Mouse (Mus musculus): ENCODE measurements at regions not wholly inside any gene's neighbourhood (a gene's known extent, or its start where the extent isn't known, plus 50 kb on each side); places are given as distances from the start of the nearest gene placed in this dataset.

DNA sequence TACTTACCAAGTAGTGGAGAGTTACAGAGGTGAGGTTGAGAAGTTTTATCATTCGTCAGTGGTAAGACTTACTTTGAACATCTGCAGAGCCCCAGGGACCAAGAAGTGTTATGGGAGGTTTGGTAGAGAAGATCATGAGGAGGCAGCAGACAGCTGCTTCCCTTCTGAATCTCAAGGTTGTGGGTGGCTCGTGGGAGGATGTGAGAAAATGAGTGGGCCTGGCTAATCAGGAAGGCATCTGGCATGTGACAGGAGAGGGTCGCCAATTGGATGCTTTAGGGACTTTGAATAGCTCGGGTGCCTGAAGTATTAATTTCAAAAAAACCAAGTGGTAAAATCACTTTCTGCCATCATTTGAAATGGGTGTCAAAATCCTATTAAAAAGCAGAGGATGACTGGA lies 258.9 kb downstream of the Sqor start:
- Histone ChIP-seq H3K9me3 (no peaks in the 10 kb centered on the region), H3K36me3 (no peaks in the 10 kb centered on the region), H3K4me2 (replicated peaks) (no peak overlapping the region), H3K27ac (no peak overlapping the region), H3K9ac (replicated peaks) (no peak overlapping the region), H3K27me3 (no peaks in the 10 kb centered on the region), H3K4me3 (replicated peaks) (no peak overlapping the region), H3K4me1 (replicated peaks) (no peaks in the 10 kb centered on the region)
- no peak for ATAC-seq
- 74% methylated on average over 4 of the region's 4 CpGs for WGBS

DNA sequence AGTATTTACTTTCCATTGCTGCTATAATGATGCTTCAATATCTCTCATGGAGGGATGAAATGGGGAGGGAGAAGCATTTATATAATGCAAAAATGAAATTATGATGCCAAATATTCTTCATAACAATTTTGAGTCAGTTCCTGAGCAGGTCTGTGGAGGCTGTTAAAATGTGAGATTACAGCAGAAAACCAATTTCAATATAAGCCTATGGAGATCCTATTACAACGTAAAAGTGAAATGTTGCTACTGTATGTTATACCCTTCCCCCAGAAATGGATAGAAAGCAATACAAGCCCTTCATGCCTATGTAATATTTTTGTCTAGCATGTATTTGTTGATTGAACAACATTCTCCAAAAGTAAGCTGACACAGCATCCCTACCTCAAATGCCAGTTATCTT lies 259.3 kb downstream of the Sqor start:
- Histone ChIP-seq H3K9ac (replicated peaks) (no peak overlapping the region), H3K4me1 (replicated peaks) (no peaks in the 10 kb centered on the region), H3K27ac (no peak overlapping the region), H3K4me2 (replicated peaks) (no peak overlapping the region), H3K4me3 (replicated peaks) (no peak overlapping the region), H3K9me3 (no peaks in the 10 kb centered on the region), H3K36me3 (no peaks in the 10 kb centered on the region), H3K27me3 (no peaks in the 10 kb centered on the region)
- ATAC-seq: no peak
- WGBS: 87% methylated on average over 1 of the region's 1 CpGs

GRCm38 (mm10) chr2:123024976-123025585 lies 260.0 kb downstream of the Sqor start:
- Histone ChIP-seq H3K36me3 (no peaks in the 10 kb centered on the region), H3K4me3 (replicated peaks) (no peak overlapping the region), H3K9ac (replicated peaks) (no peak overlapping the region), H3K27me3 (no peaks in the 10 kb centered on the region), H3K4me2 (replicated peaks) (no peak overlapping the region), H3K27ac (no peak overlapping the region), H3K9me3 (no peaks in the 10 kb centered on the region), H3K4me1 (replicated peaks) (no peaks in the 10 kb centered on the region)
- WGBS: 70% methylated on average over 4 of the region's 4 CpGs
- no peak for ATAC-seq

GRCm38 (mm10) chr2:123047321-123047720 lies 282.3 kb downstream of the Sqor start:
- no peak overlapping the region for H3K9ac ChIP-seq (replicated peaks)
- no peaks in the 10 kb centered on the region for H3K36me3 ChIP-seq
- H3K4me2 ChIP-seq (replicated peaks): no peak overlapping the region
- ATAC-seq: no peak
- H3K27ac ChIP-seq: no peak overlapping the region
- H3K4me3 ChIP-seq (replicated peaks): no peak overlapping the region
- H3K9me3 ChIP-seq: no peaks in the 10 kb centered on the region
- H3K27me3 ChIP-seq: no peaks in the 10 kb centered on the region
- H3K4me1 ChIP-seq (replicated peaks): no peaks in the 10 kb centered on the region

DNA sequence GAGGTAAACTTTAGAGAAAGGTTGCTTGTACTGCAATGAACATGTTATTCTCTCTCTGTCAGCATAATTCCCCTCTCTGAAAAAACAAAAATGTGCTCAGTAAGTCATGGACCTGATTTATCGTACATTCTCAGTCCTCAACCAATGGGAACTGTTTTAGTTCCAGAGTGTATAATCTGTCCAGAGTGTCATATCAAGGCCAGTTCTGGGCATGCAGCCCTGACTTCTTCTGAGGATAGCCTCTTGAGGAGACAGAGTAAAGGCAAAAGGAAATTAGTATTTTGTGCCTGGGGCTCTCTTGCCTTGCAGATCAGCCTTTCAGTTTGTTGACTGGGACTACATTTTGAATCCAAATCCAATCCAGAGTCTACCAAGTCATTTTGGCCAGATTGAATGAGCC lies 299.6 kb downstream of the Sqor start:
- H3K36me3 ChIP-seq: no peaks in the 10 kb centered on the region
- 100% methylated on average over 1 of the region's 1 CpGs for WGBS

GRCm38 (mm10) chr2:123068809-123069208 lies 303.8 kb downstream of the Sqor start:
- Histone ChIP-seq H3K9ac (replicated peaks) (no peak overlapping the region), H3K4me3 (replicated peaks) (no peak overlapping the region), H3K36me3 (no peaks in the 10 kb centered on the region), H3K27ac (no peak overlapping the region), H3K27me3 (no peaks in the 10 kb centered on the region), H3K9me3 (no peaks in the 10 kb centered on the region), H3K4me1 (replicated peaks) (no peaks in the 10 kb centered on the region), H3K4me2 (replicated peaks) (no peak overlapping the region)
- ATAC-seq: peak; percentile 62; the same call in 1 of the 2 replicates
- WGBS: 46% methylated on average over 5 of the region's 5 CpGs

More for the DNA sequence above, 299.6 kb downstream of the Sqor start:
- Histone ChIP-seq H3K9ac (replicated peaks) (no peak overlapping the region), H3K4me2 (replicated peaks) (no peak overlapping the region), H3K4me3 (replicated peaks) (no peak overlapping the region), H3K4me1 (replicated peaks) (no peaks in the 10 kb centered on the region), H3K9me3 (no peaks in the 10 kb centered on the region), H3K27ac (no peak overlapping the region), H3K27me3 (no peaks in the 10 kb centered on the region)
- no peak for ATAC-seq

DNA sequence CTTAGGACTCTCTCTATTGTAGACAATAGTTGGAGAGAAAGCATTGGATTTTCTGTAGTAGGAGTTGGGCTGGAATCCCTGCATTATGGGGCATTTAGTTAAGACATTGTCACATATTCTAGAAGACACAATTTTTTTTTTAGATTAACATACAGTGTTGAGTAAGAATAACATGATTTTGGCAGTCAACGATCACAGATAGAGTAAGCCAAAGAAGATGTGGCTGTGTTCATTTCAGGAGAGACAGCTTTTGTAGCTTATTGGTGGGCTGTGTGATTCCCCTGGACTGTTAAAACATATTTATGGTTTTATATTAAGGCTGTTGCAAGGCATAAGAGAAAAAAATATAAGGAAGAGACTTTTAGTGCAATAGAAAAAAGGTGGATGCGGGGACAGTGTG lies 307.6 kb downstream of the Sqor start:
- Histone ChIP-seq H3K9me3 (no peaks in the 10 kb centered on the region), H3K4me1 (replicated peaks) (no peaks in the 10 kb centered on the region), H3K4me2 (replicated peaks) (no peak overlapping the region), H3K27ac (no peak overlapping the region), H3K4me3 (replicated peaks) (no peak overlapping the region), H3K36me3 (no peaks in the 10 kb centered on the region), H3K9ac (replicated peaks) (no peak overlapping the region), H3K27me3 (no peaks in the 10 kb centered on the region)
- 95% methylated on average over 2 of the region's 2 CpGs for WGBS
- ATAC-seq: no peak

GRCm38 (mm10) chr2:123073476-123074085 lies 308.5 kb downstream of the Sqor start:
- Histone ChIP-seq H3K36me3 (no peaks in the 10 kb centered on the region), H3K9ac (replicated peaks) (no peak overlapping the region), H3K4me1 (replicated peaks) (no peaks in the 10 kb centered on the region), H3K27ac (no peak overlapping the region), H3K4me2 (replicated peaks) (no peak overlapping the region), H3K9me3 (no peaks in the 10 kb centered on the region), H3K4me3 (replicated peaks) (no peak overlapping the region), H3K27me3 (no peaks in the 10 kb centered on the region)
- WGBS: 8% methylated on average over 4 of the region's 4 CpGs
- ATAC-seq: no peak

DNA sequence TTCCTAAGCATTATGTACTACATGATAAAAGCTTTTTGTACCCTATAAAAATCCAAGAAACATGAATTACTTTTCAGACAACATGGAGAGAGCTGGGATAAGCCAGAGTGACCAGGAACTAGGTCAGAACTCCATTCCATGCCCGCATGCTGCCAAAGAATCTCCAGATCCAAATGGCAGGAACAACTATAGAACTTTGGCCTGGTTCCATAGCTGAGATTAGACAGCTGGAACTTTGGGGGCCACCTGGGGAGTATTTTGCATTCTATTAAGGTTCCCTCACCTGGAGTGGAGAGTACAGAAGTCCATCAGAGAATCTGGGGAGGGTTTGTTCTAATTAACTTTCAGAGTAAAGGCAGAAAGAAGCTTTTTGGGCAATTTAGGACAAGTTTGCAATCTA lies 327.7 kb downstream of the Sqor start:
- Histone ChIP-seq H3K9me3 (no peaks in the 10 kb centered on the region), H3K36me3 (no peaks in the 10 kb centered on the region), H3K4me1 (replicated peaks) (0 out of 2 replicates have a peak, but pooled peaks cover 3% of the 10 kb centered on the region), H3K4me3 (replicated peaks) (no peak overlapping the region), H3K27me3 (no peaks in the 10 kb centered on the region), H3K4me2 (replicated peaks) (no peak overlapping the region), H3K27ac (no peak overlapping the region), H3K9ac (replicated peaks) (no peak overlapping the region)
- ATAC-seq: no peak
- WGBS: 98% methylated on average over 1 of the region's 1 CpGs

- H3K4me1 ChIP-seq (replicated peaks): no peaks in the 10 kb centered on the region
- no peaks in the 10 kb centered on the region for H3K9me3 ChIP-seq
- H3K27ac ChIP-seq: no peak overlapping the region
- no peaks in the 10 kb centered on the region for H3K36me3 ChIP-seq
- no peak overlapping the region for H3K9ac ChIP-seq (replicated peaks)
- no peaks in the 10 kb centered on the region for H3K27me3 ChIP-seq
- WGBS: 73% methylated on average over 4 of the region's 4 CpGs
- no peak overlapping the region for H3K4me2 ChIP-seq (replicated peaks)
- no peak for ATAC-seq
- H3K4me3 ChIP-seq (replicated peaks): no peak overlapping the region
These were observed 338.5 kb downstream of the Sqor start for GRCm38 (mm10) chr2:123103530-123103929.

- Histone ChIP-seq H3K27ac (no peak overlapping the region), H3K9ac (replicated peaks) (no peak overlapping the region), H3K4me3 (replicated peaks) (no peak overlapping the region), H3K4me2 (replicated peaks) (no peak overlapping the region), H3K9me3 (no peaks in the 10 kb centered on the region), H3K4me1 (replicated peaks) (no peaks in the 10 kb centered on the region), H3K27me3 (no peaks in the 10 kb centered on the region), H3K36me3 (no peaks in the 10 kb centered on the region)
- ATAC-seq: no peak
- WGBS: 85% methylated on average over 2 of the region's 2 CpGs
These were observed 366.5 kb downstream of the Sqor start for GRCm38 (mm10) chr2:123131496-123131895.

GRCm38 (mm10) chr2:123153170-123153569 lies 388.1 kb downstream of the Sqor start:
- Histone ChIP-seq H3K36me3 (no peaks in the 10 kb centered on the region), H3K9ac (replicated peaks) (no peak overlapping the region), H3K4me3 (replicated peaks) (no peak overlapping the region), H3K27ac (no peak overlapping the region), H3K4me2 (replicated peaks) (no peak overlapping the region), H3K27me3 (no peaks in the 10 kb centered on the region), H3K9me3 (no peaks in the 10 kb centered on the region), H3K4me1 (replicated peaks) (no peaks in the 10 kb centered on the region)
- no peak for ATAC-seq

DNA sequence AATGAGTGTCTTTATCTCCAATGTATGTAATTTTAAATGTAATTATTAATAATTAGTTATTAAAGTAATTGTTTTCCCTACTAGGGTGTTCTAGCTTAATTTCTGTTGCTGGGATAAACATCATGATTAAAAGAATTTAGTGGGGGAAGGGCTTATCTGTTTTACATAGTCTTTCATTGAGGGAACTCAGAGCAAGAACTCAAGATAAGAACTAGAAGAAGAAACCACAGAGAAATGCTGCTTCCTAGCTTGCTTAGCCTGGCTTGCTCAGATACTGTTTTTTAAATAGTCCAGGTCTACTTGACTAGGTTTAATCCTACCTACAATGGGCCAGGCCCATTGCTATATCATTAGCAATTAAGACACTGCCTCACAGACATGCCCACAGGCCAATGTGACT lies 400.3 kb downstream of the Sqor start:
- no peaks in the 10 kb centered on the region for H3K36me3 ChIP-seq
- H3K27me3 ChIP-seq: no peaks in the 10 kb centered on the region
- no peaks in the 10 kb centered on the region for H3K4me1 ChIP-seq (replicated peaks)
- no peak overlapping the region for H3K27ac ChIP-seq
- ATAC-seq: no peak
- H3K9me3 ChIP-seq: no peaks in the 10 kb centered on the region
- H3K4me2 ChIP-seq (replicated peaks): no peak overlapping the region
- H3K9ac ChIP-seq (replicated peaks): no peak overlapping the region
- H3K4me3 ChIP-seq (replicated peaks): no peak overlapping the region
